Mouse (Mus musculus) neural tube, embryonic 13.5 days (tissue): Measurements from ENCODE around the gene Mcl1. TPM values are rescaled to one million over a fixed set of nuclear protein-coding genes. Genes with fewer than 3 reads are reported as not detected.
"Not testable (repeated sequence)": the region's sequence is repeated elsewhere in the genome, so short reads cannot be mapped to it uniquely, and the experiment has no call there.

Experiments
- ATAC-seq: fragments of 200-750 bp; cut with Nextera tagmentation; 2 replicates; pipeline ENCODE4 v1.8.0; 2017; ENCODE audit warnings: low read depth, mild to moderate bottlenecking, moderate TSS enrichment, moderate library complexity
- H3K27ac ChIP-seq: fragments of 300-500 bp; sonication (generic); replicated peaks from 2 replicates; pipeline ENCODE4 v1.5.1; 2015; ENCODE audit warnings: moderate library complexity, mild to moderate bottlenecking, inconsistent platforms
- H3K27me3 ChIP-seq: fragments of 300-500 bp; sonication (generic); 2 replicates; pipeline ENCODE4 v1.6.1; 2015; ENCODE audit warnings: mild to moderate bottlenecking, inconsistent platforms
- H3K36me3 ChIP-seq: fragments of 300-500 bp; sonication (generic); 2 replicates; pipeline ENCODE4 v1.6.1; 2015; ENCODE audit warnings: mild to moderate bottlenecking, inconsistent platforms
- H3K4me1 ChIP-seq: fragments of 300-500 bp; sonication (generic); replicated peaks from 2 replicates; pipeline ENCODE4 v1.6.1; 2015; ENCODE audit warnings: inconsistent platforms
- H3K4me2 ChIP-seq: fragments of 300-500 bp; sonication (generic); 2 replicates; pipeline ENCODE4 v1.6.1; 2015; ENCODE audit warnings: inconsistent platforms, mild to moderate bottlenecking, moderate library complexity
- H3K4me3 ChIP-seq: fragments of 300-500 bp; sonication (generic); 2 replicates; pipeline ENCODE4 v1.5.1; 2015; ENCODE audit warnings: mild to moderate bottlenecking, inconsistent platforms
- H3K9ac ChIP-seq: fragments of 300-500 bp; sonication (generic); 2 replicates; pipeline ENCODE4 v1.6.1; 2015; ENCODE audit warnings: moderate library complexity, mild to moderate bottlenecking, inconsistent platforms
- H3K9me3 ChIP-seq: fragments of 300-500 bp; sonication (generic); 2 replicates; pipeline ENCODE4 v1.6.1; 2016; ENCODE audit warnings: inconsistent platforms
- WGBS: fragments of 180-500 bp; shearing (Covaris S2); methylation state at CpG from one replicate; pipeline ENCODE4 v1.1.7; 2015; 5-methylcytosine and 5-hydroxymethylcytosine counted together
- polyA plus RNA-seq: library from polyadenylated mRNA; unstranded; fragments of >200 nt; fragmentation: Nextera tagmentation; extraction: Ambion mirVana; gene quantifications from 2 replicates; pipeline ENCODE4 v1.2.1, GENCODE M21; 2015

Mcl1 gene
- polyA plus RNA-seq, 1 experiment from 2014 or later: 57.1 TPM

DNA sequence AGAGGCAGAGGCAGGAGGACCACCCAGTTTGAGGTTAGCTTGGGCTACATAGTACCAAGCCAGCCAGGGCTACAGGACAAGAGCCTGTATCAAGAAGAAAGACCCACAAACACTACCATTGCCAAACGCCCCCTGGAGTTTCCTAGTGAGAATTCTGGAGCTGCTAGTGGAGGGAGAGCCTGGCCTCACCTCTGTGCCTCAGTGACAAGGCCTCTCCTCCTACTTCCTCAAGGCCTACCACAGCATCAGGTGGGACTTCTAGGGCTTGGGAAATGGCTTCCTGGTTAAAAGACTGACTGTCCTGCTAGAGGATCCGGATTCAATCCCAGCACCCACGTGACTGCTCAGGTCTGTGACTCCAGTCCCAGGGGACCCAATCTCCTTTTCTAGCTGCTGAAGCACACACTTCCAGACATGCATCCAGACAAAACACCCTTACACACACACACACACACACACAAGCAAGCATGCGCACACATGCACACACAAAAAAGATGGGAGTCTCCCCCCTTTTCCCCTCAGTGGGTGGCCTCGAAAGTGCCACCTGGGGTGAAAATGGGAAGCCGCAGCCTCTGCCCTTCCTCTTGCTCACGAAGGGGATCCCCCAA is 6.3 kb upstream of the Mcl1 start:
- H3K9me3 ChIP-seq: no peaks in the 10 kb centered on the region
- peaks cover 9% of the 10 kb centered on the region; the same call in 1 of the 2 replicates for H3K4me1 ChIP-seq
- no peak overlapping the region for H3K4me2 ChIP-seq
- no peak for ATAC-seq
- WGBS: 61% methylated on average over 7 of the region's 7 CpGs
- H3K27ac ChIP-seq: no peak overlapping the region
- H3K27me3 ChIP-seq: no peaks in the 10 kb centered on the region
- H3K36me3 ChIP-seq: no peaks in the 10 kb centered on the region
- no peak overlapping the region for H3K4me3 ChIP-seq
- no peak overlapping the region for H3K9ac ChIP-seq

DNA sequence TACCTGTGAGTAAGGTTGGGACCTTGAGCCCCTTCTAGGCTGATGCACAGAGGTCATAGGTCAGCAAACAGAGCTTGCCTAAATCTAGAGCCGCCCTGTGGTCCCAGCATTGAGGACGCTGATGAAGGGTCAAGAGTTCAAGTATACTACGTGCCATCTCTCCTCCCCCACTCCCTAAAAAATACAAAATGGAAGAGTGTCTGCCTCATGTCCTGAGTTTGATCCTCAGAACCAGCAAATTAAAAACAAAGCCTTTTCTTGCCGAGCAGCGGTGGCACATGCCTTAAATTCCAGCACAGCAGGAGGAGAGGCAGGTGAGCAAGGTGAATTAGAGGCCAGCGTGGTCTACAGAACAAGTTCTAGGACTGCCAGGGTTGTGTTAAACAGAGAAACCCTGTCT is 5.7 kb upstream of the Mcl1 start:
- H3K4me1 ChIP-seq: peaks cover 13% of the 10 kb centered on the region
- no peak for ATAC-seq
- WGBS: 20% methylated on average over 6 of the region's 6 CpGs
- H3K36me3 ChIP-seq: no peaks in the 10 kb centered on the region
- no peak overlapping the region for H3K4me3 ChIP-seq
- H3K27ac ChIP-seq: no peak overlapping the region
- H3K9me3 ChIP-seq: no peaks in the 10 kb centered on the region
- H3K27me3 ChIP-seq: no peaks in the 10 kb centered on the region
- no peak overlapping the region for H3K9ac ChIP-seq
- no peak overlapping the region for H3K4me2 ChIP-seq

DNA sequence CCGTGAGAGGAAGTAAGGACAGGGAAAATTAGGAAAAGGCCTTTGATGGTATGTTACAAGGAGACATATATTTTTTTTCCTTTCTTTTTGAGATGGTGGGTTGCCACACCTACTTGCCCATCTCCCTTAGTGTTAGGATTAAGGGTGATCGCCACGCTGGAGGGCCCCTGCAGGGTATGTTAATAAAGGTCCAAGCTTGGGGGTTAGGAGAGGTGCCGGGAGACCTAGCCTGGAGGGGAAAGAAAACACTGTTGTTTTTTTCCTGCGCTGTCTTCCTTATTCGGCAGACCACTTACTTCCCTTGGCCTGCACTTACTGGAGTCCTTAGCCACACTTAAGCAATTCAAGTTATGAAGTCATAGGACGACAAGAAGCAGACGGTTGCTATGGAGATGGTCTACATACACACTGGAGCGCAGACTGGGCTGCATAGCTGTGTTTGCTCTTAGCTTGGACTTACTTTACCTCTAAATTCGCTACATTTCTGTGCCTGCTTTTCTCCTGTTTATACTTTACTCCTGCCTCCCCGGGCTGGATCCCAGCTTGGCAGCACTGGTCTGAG is 5.0 kb upstream of the Mcl1 start:
- Histone ChIP-seq H3K27ac (no peak overlapping the region), H3K4me3 (no peak overlapping the region), H3K27me3 (no peaks in the 10 kb centered on the region), H3K9me3 (no peaks in the 10 kb centered on the region), H3K4me1 (peaks cover 15% of the 10 kb centered on the region), H3K36me3 (no peaks in the 10 kb centered on the region), H3K9ac (no peak overlapping the region), H3K4me2 (no peak overlapping the region)
- no peak for ATAC-seq
- WGBS: 32% methylated on average over 11 of the region's 11 CpGs

DNA sequence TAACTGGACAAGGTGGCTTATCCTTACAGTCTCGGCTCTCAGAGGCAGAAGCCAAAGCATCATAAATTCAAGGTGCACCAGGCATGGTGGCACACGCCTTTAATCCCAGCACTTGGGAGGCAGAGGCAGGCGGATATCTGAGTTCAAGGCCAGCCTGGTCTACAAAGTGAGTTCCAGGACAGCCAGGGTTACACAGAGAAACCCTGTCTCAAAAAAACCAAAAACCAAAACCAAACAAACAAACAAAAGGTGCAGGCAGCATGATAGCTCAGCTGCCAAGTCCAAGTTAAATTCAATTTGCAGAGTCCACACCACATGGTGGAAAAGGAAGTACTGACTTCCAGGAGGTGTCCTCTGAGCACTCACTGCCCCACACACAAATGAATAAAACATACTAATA is 4.2 kb upstream of the Mcl1 start:
- not testable (repeated sequence) for ATAC-seq, H3K27ac ChIP-seq, H3K9me3 ChIP-seq, H3K9ac ChIP-seq, H3K36me3 ChIP-seq, H3K4me3 ChIP-seq, H3K4me2 ChIP-seq, H3K27me3 ChIP-seq
- H3K4me1 ChIP-seq: peaks cover 15% of the 10 kb centered on the region
- WGBS: 92% methylated on average over 3 of the region's 3 CpGs

DNA sequence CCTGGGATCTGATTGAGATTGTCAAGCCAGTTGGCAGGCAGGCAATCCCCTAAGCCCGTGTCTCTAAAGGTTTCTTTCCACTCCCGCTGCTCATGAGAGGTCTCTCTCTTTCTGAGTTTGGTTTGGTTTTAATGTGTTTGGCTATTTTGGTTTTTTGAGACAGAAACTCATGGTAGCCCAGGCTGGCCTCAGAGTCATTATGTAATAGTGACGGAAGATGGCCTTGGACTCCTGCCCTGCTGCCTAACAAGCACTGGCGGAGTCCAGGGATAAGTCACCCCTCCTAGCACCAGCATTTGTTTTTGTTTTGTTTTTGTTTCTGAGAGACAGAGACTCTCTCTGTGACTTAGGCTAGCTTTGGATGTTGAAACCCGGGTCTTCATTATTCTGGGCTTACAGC is 3.2 kb upstream of the Mcl1 start:
- no peak overlapping the region for H3K4me2 ChIP-seq
- H3K27ac ChIP-seq: no peak overlapping the region
- no peaks in the 10 kb centered on the region for H3K27me3 ChIP-seq
- H3K4me1 ChIP-seq: peaks cover 19% of the 10 kb centered on the region
- no peaks in the 10 kb centered on the region for H3K9me3 ChIP-seq
- H3K36me3 ChIP-seq: peaks cover 3% of the 10 kb centered on the region; the same call in 1 of the 2 replicates
- no peak for ATAC-seq
- no peak overlapping the region for H3K9ac ChIP-seq
- WGBS: 93% methylated on average over 5 of the region's 5 CpGs
- no peak overlapping the region for H3K4me3 ChIP-seq

DNA sequence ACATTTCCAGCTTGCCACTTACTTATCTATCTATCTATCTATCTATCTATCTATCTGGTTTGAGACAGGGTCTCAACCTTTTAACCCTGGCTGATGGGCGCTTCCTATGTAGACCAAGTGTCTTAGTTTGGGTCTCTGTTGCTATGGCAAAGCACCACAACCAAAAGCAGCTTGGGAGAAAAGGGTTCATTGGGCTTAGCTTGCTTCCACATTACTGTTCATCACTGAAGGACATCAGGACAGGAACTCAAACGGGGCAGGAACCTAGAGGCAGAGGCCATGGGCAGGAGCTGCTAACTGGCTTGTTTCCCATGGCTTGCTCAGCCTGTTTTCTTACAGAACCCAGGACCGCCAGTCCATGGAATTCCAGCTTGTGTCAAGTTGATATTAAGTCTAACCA is 1.5 kb upstream of the Mcl1 start:
- Histone ChIP-seq H3K4me2 (no peak overlapping the region), H3K27me3 (no peaks in the 10 kb centered on the region), H3K27ac (no peak overlapping the region), H3K4me1 (peaks cover 36% of the 10 kb centered on the region), H3K9ac (no peak overlapping the region), H3K4me3 (no peak overlapping the region), H3K9me3 (no peaks in the 10 kb centered on the region), H3K36me3 (peaks cover 15% of the 10 kb centered on the region)
- ATAC-seq: no peak
- WGBS: 98% methylated on average over 3 of the region's 3 CpGs

DNA sequence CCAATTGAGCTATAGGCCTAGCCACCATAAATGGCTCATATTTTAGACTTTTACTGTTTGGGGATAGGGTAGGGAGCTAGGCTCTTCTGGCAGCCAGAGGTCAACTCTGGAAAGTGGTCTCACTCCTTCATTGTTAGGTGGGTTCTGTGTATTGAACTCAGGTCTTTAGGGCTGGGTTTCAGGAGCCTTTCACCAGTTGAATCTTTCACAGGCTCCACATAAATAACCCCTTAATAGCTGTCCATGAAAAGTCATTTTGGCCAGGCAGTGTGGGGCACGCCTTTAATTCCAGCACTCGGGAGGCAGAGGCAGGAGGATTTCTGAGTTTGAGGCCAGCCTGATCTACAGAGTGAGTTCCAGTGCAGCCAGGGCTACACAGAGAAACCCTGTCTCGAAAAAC is 877 bp upstream of the Mcl1 start:
- 85% methylated on average over 3 of the region's 3 CpGs for WGBS
- Histone ChIP-seq H3K4me2 (peak overlapping the region; percentile 93), H3K27me3 (no peaks in the 10 kb centered on the region), H3K36me3 (peaks cover 20% of the 10 kb centered on the region), H3K27ac (peak overlapping the region; percentile 99), H3K9me3 (no peaks in the 10 kb centered on the region), H3K4me1 (peaks cover 42% of the 10 kb centered on the region), H3K4me3 (peak overlapping the region; percentile 87), H3K9ac (peak overlapping the region; percentile 99)
- ATAC-seq: no peak

DNA sequence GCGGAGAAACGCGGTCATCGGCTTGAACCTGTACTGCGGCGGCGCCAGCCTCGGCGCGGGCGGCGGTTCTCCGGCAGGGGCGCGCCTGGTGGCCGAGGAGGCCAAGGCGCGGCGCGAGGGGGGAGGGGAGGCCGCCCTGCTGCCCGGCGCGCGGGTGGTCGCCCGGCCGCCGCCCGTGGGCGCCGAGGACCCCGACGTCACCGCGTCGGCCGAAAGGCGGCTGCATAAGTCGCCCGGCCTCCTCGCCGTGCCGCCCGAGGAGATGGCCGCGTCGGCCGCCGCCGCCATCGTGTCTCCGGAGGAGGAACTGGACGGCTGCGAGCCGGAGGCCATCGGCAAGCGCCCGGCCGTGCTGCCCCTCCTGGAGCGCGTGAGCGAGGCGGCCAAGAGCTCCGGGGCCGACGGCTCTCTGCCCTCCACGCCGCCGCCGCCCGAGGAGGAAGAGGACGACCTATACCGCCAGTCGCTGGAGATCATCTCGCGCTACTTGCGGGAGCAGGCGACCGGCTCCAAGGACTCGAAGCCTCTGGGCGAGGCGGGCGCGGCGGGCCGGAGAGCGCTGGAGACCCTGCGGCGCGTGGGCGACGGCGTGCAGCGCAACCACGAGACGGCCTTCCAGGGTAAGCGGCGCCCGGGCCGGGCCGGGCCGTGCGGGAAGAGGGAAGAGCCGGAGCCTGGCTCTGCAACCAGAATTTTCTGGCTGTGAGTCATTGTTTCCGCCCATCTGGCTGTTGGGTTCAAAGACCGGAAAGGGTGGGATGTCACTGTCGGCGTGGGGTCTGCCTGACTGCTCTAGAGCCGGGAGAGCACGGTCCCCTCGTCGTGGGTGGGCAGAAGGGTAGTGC is 502 bp downstream of the Mcl1 start:
- Histone ChIP-seq H3K9me3 (no peaks in the 10 kb centered on the region), H3K4me3 (peak overlapping the region; percentile 87), H3K36me3 (peaks cover 34% of the 10 kb centered on the region), H3K27me3 (no peaks in the 10 kb centered on the region), H3K4me2 (peak overlapping the region; percentile 93), H3K4me1 (peaks cover 47% of the 10 kb centered on the region), H3K9ac (peak overlapping the region; percentile 99), H3K27ac (peak overlapping the region; percentile 99)
- ATAC-seq: peak; percentile 72
- under 1% methylated on average over 110 of the region's 113 CpGs for WGBS

DNA sequence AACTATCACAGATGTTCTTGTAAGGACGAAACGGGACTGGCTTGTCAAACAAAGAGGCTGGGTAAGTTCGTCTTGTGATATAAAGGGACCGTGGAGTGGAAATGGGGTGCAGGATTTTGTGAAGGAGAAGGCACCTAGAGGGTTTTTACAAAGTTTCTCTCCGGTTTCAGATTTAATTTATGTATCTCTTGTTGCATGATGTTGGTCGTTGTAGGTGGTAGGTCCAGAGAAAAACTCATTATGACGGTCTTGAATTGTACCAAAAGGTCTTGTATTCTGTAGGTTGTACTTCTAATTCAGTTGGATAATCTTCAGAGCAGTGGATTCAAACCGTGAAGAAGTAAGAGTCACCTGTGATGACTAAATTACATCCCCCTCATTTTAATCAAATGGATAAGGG is 1.4 kb downstream of the Mcl1 start:
- H3K4me2 ChIP-seq: peak overlapping the region; percentile 93
- H3K9me3 ChIP-seq: no peaks in the 10 kb centered on the region
- H3K4me1 ChIP-seq: peaks cover 54% of the 10 kb centered on the region
- ATAC-seq: no peak
- peak overlapping the region; percentile 99 for H3K9ac ChIP-seq
- WGBS: 4% methylated on average over 8 of the region's 8 CpGs
- peak overlapping the region; percentile 99 for H3K27ac ChIP-seq
- H3K36me3 ChIP-seq: peaks cover 42% of the 10 kb centered on the region
- peak overlapping the region; percentile 87 for H3K4me3 ChIP-seq
- no peaks in the 10 kb centered on the region for H3K27me3 ChIP-seq

DNA sequence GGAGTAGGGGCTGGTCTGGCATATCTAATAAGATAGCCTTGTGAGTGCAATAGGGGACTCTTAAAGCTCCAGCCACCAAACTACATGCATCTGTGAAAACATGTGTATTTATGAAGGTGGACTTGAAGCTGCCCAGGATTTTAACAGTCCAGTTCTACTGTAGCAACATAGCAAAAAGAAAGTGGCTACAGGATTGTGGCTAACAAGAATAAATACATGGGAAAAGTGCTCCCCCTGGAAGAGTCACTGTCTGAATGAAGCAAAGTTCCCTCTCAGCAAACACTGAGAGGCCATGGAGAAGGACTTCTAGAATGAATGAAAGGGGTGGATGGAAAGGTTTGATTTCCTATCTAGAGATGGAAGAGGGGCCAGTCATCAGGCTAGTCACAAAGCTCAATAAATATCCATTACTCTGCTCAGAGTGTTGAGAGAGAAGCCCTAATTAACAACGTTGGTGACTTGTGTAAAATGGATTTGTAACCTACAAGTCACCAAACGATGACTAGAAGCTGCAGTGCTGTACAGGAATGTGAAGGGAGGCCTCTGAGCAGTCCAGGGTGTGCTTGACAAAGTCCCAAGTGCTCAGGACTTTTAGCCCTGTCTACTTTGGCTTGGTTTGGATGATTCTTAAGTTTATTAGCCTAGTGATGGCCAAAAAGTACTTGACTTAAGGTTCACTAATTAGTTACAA is 2.3 kb downstream of the Mcl1 start:
- Histone ChIP-seq H3K4me3 (peak overlapping the region; percentile 87), H3K4me1 (peaks cover 60% of the 10 kb centered on the region), H3K27me3 (no peaks in the 10 kb centered on the region), H3K9ac (peak overlapping the region; percentile 99), H3K27ac (no peak overlapping the region), H3K36me3 (peaks cover 49% of the 10 kb centered on the region), H3K4me2 (peak overlapping the region; percentile 93), H3K9me3 (no peaks in the 10 kb centered on the region)
- no peak for ATAC-seq
- 66% methylated on average over 2 of the region's 2 CpGs for WGBS

DNA sequence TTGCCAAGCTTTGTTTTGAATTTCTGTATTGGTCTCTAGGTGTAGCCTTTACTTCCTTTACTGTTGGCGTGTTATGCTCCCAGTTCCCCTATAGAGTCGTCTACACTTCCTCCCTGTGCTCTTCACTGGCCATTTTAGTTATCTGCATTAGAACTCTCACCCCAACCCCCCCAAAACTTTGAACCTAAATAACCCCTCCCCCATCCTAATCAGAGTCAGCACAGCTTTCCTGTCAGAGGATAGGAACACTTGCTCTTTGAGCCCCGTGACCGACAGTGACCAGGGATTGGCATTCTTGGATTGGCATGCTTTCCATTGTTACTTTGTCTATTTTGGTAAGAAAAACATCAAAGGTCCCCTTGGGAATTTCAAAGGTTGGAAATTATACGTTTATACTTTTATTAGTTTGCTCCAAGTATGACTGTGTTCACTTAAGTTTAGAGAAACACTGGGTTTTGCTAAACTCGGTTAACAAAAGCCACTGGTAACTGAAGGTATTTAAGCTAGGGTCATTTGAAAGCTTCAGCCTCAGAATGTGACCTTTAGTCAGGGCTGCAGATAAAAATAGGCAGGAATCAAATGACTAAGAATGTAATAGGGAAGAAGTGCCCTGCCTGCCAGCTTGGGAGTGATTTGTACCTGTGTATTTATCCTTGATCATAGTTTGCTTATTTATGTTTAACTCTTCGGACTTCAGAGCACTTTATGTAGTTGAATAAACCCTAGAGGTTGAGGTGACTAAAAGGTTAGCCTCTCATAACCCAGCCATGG is 3.5 kb downstream of the Mcl1 start:
- H3K4me2 ChIP-seq: peak overlapping the region; percentile 93
- peaks cover 56% of the 10 kb centered on the region for H3K36me3 ChIP-seq
- H3K9me3 ChIP-seq: no peaks in the 10 kb centered on the region
- H3K27me3 ChIP-seq: no peaks in the 10 kb centered on the region
- no peak overlapping the region for H3K9ac ChIP-seq
- no peak for ATAC-seq
- H3K4me3 ChIP-seq: peak overlapping the region; percentile 4; the same call in 1 of the 2 replicates
- no peak overlapping the region for H3K27ac ChIP-seq
- H3K4me1 ChIP-seq: peaks cover 72% of the 10 kb centered on the region
- 69% methylated on average over 7 of the region's 7 CpGs for WGBS
